Mouse (Mus musculus) kidney, postnatal 4 days (tissue): ENCODE data around the gene Dirc2.

Source experiments
- DNase-seq, 2 experiments: peaks; one replicate each; pipeline ENCODE4 v3.0.0; 2021; ENCODE audit warnings: mixed read lengths in 2 of 2

Gene Dirc2

DNA sequence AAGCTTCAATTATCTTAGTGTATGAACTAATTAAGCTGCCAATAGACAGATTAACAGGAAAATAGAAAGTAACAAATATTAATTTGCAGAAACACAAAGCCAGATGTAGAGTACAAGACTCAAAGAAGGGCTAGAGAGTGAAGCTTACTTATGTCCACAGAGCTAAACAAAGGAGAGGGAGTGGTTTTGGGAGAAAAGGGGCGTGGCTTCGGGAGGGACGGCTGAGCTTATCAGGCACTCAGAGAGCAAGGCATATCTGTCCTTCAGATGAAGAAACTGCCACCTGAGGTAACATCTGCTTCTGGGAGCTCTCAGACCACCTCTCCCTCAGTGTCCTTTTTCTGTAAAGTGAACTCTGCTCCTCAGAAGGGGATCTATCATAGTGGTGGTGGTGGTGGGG, 90.7 kb downstream of the Dirc2 start:
- no peak for DNase-seq

DNA sequence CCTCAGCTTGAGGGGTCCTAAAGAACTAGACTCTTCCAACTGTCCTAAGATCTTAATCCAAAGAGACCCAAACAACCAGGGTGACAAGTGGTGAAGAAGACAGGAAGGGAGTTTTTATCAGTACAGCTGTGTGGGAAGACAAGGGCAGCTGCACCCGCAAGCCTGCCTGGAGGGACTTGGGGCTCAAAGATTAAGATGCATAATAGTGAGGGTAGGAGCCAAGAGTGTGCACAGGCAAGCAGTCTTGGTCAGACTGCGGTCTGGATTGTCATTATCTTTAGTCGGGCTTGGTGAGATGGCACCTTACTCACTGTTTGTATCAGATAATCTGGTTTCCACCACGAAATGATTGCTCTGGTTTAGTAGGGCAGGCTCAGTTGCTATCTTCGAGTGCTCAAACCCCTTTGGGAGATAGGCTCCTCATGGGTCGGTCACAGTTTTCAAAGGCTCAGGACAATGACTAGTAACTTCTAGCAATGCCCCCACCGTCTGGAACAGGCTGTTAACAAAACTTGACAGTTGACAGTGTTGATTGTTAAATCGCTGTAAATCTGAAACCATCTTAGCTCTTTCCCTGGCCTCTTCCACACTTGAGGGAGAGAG, 91.5 kb downstream of the Dirc2 start:
- DNase-seq = no peak

DNA sequence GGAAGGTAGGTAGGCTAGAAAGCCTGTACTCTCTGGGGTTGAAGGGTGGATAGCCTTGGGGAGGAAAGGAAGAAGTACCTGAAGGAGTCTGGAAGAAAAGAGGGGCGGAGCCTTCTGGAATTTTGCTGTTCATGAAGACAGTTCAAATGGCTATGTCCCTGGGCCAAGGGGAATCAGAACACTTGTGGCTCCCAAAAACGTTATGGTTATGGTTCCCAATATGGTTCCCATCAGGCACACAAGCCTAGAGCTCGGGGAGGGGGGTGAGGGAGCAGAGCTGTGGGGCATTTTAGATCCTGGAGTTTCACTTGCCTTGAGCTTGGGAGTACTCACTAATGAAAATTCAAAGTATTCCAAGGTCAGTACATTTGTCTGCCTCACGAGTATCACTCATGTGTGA, 104.3 kb downstream of the Dirc2 start:
- no peak for DNase-seq

DNA sequence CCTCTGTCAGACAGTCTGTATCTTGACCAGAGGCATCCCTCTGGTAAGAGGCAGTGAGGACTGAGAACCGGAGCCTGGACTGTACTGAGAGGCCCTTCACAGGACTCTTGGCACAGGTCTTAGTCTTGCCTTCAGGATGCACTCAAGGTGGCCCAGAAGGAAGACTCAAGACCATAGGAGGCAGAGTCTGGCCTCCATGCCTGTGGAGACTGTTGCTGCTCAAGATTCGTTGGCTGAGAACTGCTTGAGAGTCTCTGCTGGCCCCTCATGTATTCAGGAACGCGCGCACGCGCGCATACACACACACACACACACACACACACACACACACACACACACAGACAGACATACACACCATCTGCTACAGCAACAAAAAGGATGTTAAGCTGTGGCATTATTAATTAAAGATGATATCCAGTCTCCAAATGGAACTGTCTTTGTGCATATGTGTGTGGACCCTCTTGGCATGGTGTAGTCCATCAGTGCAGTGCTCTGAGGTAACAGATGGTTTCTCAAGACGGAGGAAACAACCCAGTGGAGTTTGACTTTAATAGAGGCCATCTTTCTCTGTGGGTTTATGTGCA, 105.2 kb downstream of the Dirc2 start:
- no peak for DNase-seq

DNA sequence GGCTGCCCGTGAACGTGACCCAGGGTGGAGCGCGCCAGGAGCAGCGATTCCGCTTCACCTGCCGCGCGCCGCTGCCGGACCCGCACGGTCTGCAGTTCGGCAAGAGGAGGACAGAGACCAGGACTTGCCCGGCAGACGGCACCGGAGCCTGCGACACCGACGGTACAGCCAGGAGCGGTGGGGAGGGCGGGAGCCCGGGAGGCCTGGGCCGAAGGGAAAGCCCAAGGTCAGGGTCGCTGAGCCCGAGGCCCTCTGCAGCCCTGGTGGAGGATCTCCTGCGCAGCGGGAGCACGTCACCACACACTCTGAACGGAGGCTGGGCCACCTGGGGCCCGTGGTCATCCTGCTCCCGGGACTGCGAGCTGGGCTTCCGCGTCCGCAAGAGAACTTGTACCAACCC, 108.9 kb downstream of the Dirc2 start:
- peak; percentile 19 to 33 for DNase-seq

DNA sequence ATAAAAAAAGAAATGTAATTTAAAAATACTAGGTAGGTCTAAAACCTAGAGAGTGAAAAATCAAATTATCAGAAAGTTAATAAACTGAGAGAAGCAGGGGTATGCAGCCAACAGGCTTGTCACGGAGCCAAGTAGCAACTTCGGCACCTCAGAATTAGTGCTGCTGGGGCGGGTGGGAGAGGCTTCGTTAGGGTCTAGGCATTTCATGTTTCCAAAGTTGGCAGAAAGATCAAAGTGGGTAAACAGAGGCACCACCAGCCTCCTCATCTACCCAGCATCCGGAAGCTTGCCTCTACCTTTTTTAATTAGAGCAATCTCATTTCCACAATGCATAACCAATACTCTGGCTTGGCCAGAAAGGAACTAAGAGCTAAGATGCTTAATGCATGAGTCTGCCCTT, 115.2 kb downstream of the Dirc2 start:
- DNase-seq = no peak

DNA sequence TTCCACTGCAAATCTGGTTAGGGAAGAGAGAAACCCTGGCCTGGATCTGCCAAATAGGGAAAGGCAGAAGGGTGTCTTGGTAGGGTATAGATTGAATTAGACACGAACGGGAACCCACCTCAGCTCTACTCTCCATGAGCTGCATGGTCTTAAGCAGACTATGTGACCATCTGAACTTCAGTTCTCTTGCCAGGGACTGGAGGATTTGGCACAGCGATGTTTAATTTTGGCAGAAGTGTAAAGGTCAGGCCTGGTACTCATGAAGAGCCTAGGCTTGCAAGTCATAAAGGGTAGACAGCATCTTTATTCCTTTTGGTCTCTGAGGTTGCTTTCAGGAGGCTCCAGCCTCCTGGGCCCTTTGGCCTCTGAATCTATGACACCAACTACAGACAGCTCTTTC, 116.5 kb downstream of the Dirc2 start:
- no peak for DNase-seq

DNA sequence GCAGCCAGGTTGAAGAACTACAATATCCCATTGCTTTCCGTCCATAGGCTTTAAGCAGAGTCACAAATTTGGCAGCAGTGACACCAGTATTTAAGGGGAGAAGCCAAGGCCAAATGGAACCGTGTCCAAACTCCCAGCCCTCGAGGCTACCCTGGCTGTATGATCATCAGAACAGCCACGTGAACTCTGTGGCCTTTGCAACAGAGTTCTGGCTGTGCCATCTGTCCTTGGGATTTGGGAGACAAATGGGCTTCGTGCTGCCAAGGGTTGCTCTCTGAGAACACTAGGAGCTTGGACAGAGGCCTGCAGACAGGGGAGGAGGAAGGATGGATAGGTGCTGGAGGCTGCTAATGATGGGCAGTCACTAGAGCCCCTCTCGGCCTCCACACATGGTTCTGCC, 117.0 kb downstream of the Dirc2 start:
- no peak for DNase-seq

DNA sequence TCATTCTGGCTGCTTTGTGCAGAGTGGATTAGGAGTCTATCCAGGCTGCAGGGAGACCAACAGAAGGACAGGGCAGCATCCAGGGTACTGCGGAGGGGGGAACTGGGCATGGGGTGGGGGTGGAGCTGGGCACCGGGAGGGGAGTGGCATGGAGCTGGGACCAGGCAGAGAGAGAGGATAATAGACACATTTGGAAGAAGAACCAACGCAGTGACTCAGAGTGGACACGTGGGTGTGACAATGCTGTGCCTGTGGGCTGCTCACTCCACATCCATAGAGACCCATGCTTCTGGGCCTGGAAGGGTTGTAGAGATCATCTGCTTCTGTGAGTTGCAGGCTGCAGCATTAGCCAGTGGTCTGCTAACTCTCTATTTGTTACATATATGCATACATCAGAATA, 120.3 kb downstream of the Dirc2 start:
- no peak for DNase-seq
